Mouse (Mus musculus) cerebellum, postnatal 36 days (tissue): ENCODE measurements at regions not wholly inside any gene's neighbourhood (a gene's known extent, or its start where the extent isn't known, plus 50 kb on each side); places are given as distances from the start of the nearest gene placed in this dataset.
A peak's percentile ranks its signal among the peaks of the same experiment; 100 is the strongest.

ENCODE experiments used
- DNase-seq, 2 experiments: peaks; one replicate each; pipeline ENCODE4 v3.0.0; 2021 to 2022; ENCODE audit warnings: mixed read lengths in 2 of 2

GRCm38 (mm10) chr10:121150668-121151067 lies 116.9 kb downstream of the Wif1 start:
- DNase-seq = no peak

GRCm38 (mm10) chr10:121153625-121154024 lies 119.9 kb downstream of the Wif1 start:
- DNase-seq = no peak

GRCm38 (mm10) chr10:121160499-121160898 lies 126.7 kb downstream of the Wif1 start:
- DNase-seq = no peak

- no peak for DNase-seq
These were observed 127.4 kb downstream of the Wif1 start for GRCm38 (mm10) chr10:121161201-121161600.

GRCm38 (mm10) chr10:121174022-121174421 lies 140.3 kb downstream of the Wif1 start:
- no peak for DNase-seq

- no peak for DNase-seq
These were observed 155.4 kb downstream of the Wif1 start for GRCm38 (mm10) chr10:121189139-121189538.

GRCm38 (mm10) chr10:121199236-121199635 lies 151.8 kb downstream of the Tbc1d30 start:
- no peak for DNase-seq

GRCm38 (mm10) chr10:121202531-121202930 lies 148.5 kb downstream of the Tbc1d30 start:
- no peak for DNase-seq

- DNase-seq = no peak
These were observed 145.5 kb downstream of the Tbc1d30 start for GRCm38 (mm10) chr10:121205551-121205950.

GRCm38 (mm10) chr10:121206002-121206742 lies 144.9 kb downstream of the Tbc1d30 start:
- DNase-seq = peak; percentile 18 to 27

GRCm38 (mm10) chr10:121206743-121207039 lies 144.4 kb downstream of the Tbc1d30 start:
- no peak for DNase-seq
